Mouse (Mus musculus) forebrain, postnatal 0 days (tissue): ENCODE measurements around the gene Vpreb3. TPM values are rescaled to one million over a fixed set of nuclear protein-coding genes. Genes with fewer than 3 reads are reported as not detected.

Experiments
- ATAC-seq: fragments of 200-750 bp; cut with Nextera tagmentation; 2 replicates; pipeline ENCODE4 v1.8.0; 2017; ENCODE audit warnings: mild to moderate bottlenecking, moderate library complexity
- DNase-seq: peaks from one replicate; pipeline ENCODE4 v3.0.0-alpha.2; 2015
- H3K27ac ChIP-seq: fragments of 300-500 bp; sonication (generic); 2 replicates; pipeline ENCODE4 v1.5.1; 2014; ENCODE audit warnings: low read depth, mild to moderate bottlenecking, antibody characterized with exemption, low read length, moderate library complexity, mixed read lengths
- H3K27me3 ChIP-seq: fragments of 300-500 bp; sonication (generic); 2 replicates; pipeline ENCODE4 v1.6.1; 2014; ENCODE audit warnings: mild to moderate bottlenecking, low read length, mixed read lengths; ENCODE audit not compliant: insufficient read depth
- H3K36me3 ChIP-seq: fragments of 300-500 bp; sonication (generic); 2 replicates; pipeline ENCODE4 v1.6.1; 2014; ENCODE audit warnings: mild to moderate bottlenecking, moderate library complexity; ENCODE audit not compliant: insufficient read depth
- H3K4me1 ChIP-seq: fragments of 300-500 bp; sonication (generic); 2 replicates; pipeline ENCODE4 v1.6.1; 2014; ENCODE audit warnings: antibody characterized with exemption; ENCODE audit not compliant: insufficient read depth
- H3K4me2 ChIP-seq: fragments of 300-500 bp; sonication (generic); 2 replicates; pipeline ENCODE4 v1.6.1; 2014; ENCODE audit warnings: low read depth, mild to moderate bottlenecking, moderate library complexity
- H3K4me3 ChIP-seq: fragments of 300-500 bp; sonication (generic); 2 replicates; pipeline ENCODE4 v1.5.1; 2014; ENCODE audit warnings: low read depth, low read length, mixed read lengths
- H3K9ac ChIP-seq: fragments of 300-500 bp; sonication (generic); 2 replicates; pipeline ENCODE4 v1.6.1; 2014; ENCODE audit warnings: mild to moderate bottlenecking
- H3K9me3 ChIP-seq: fragments of 300-500 bp; sonication (generic); 2 replicates; pipeline ENCODE4 v1.6.1; 2016; ENCODE audit warnings: low read length
- CTCF ChIP-seq: sonication (generic); IDR thresholded peaks from 2 replicates; pipeline ENCODE4 v1.5.1; 2016; ENCODE audit warnings: antibody characterized with exemption, control low read depth, low read depth
- WGBS: fragments of 180-500 bp; shearing (Covaris S2); extraction: QIAGEN DNeasy Blood & Tissue Kit; methylation state at CpG from one replicate; pipeline ENCODE4 v1.1.7; 2014; 5-methylcytosine and 5-hydroxymethylcytosine counted together
- polyA plus RNA-seq: library from polyadenylated mRNA; unstranded; fragments of >200 nt; fragmentation: Nextera tagmentation; extraction: Ambion mirVana; gene quantifications from 2 replicates; pipeline ENCODE4 v1.2.1, GENCODE M21; 2015
- total RNA-seq: library from RNA; depleted of rRNA; stranded (reverse); fragments of >200 nt; gene quantifications from 2 replicates; pipeline ENCODE4 v1.2.3, GENCODE M21; 2014

The Vpreb3 gene
- total and polyA plus RNA-seq, 2 experiments from 2014 or later, result 1.4 TPM; not detected in 1

DNA sequence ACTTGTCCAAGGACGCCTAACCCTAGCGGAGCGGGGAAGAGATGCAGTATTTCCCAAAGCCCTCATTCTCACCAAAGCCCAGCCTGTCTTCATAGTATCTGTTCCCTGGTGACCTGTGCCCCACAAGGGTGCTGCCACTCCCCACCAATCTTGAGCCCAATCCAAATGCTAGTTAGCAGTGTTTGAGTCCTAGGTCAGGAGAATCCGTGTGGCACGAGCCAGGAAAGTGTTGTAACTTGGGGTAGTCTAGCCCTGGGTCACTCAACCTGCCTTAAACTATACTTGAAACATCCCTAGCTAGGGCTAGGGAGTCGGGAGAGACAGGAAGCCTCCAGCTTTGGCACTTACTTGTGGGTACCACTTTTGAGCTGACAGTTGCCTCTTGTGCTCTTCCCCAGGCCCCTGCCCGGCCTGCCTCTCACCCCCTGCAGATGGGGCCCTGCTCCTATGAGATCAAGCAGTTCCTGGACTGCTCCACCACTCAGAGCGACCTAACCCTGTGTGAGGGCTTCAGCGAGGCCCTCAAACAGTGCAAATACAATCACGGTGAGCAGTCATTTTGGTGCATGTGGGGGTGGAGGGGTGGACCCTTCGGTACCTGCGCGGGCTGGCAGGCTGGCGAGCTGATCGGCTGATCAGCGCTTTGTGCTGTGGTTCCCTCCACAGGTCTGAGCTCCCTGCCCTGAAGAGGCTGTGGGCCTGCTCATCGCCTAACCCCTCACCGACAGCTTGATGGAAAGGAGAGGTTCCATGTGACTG lies 5.8 kb upstream of the Vpreb3 start:
- Histone ChIP-seq H3K4me3 (no peak overlapping the region), H3K27ac (no peak overlapping the region), H3K9ac (no peak overlapping the region), H3K9me3 (no peaks in the 10 kb centered on the region), H3K4me2 (peak overlapping the region; percentile 19; the same call in 1 of the 2 replicates), H3K36me3 (no peaks in the 10 kb centered on the region), H3K27me3 (no peaks in the 10 kb centered on the region; the same call in 1 of the 2 replicates), H3K4me1 (peaks cover 9% of the 10 kb centered on the region; the same call in 1 of the 2 replicates)
- DNase-seq (no peak), ATAC-seq (no peak)
- 43% methylated on average over 18 of the region's 18 CpGs for WGBS
- no peak for TF ChIP-seq CTCF

DNA sequence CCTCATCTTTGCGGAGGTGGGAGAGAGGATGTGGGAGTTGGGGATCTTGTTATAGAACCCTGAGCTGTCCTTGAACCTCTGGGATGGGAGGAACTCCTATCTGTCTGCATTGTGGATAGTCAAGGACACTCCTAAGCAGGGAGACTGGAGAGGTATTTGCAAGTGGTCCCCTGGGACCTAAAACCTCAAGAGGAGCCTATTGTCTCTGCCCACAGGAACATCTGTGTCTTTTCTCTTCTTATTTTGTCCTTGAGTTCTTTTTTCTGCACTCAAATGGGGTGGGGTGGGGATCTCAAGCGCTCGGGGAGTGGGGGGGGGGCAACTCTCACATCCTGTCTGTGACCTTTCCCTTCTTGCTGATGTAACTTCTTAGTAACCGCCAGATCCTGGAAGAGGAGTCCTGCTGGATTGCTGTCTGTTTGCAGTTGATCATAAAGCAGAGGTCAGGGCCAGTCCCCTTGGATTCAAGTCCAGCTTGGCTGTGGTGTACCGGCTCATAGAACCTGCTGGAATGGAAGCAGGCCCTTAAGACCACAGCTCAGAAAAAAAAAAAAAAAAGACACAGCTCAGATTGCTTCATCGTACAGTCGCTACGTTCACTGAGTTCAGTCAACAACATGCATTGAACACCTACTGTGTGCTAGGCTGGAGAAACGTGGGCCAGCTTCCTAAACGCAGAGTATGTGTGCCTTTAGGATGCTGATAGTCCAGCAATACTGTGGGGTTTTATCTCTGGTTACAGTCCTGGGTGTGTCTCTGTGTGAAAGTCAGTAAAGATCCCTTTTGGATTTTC lies 4.8 kb upstream of the Vpreb3 start:
- Histone ChIP-seq H3K4me2 (no peak overlapping the region), H3K27me3 (no peaks in the 10 kb centered on the region; the same call in 1 of the 2 replicates), H3K4me3 (no peak overlapping the region), H3K36me3 (no peaks in the 10 kb centered on the region), H3K9me3 (no peaks in the 10 kb centered on the region), H3K9ac (no peak overlapping the region), H3K27ac (no peak overlapping the region), H3K4me1 (peaks cover 1% of the 10 kb centered on the region; the same call in 1 of the 2 replicates)
- no peak for TF ChIP-seq CTCF
- ATAC-seq (no peak), DNase-seq (no peak)
- 63% methylated on average over 10 of the region's 10 CpGs for WGBS

DNA sequence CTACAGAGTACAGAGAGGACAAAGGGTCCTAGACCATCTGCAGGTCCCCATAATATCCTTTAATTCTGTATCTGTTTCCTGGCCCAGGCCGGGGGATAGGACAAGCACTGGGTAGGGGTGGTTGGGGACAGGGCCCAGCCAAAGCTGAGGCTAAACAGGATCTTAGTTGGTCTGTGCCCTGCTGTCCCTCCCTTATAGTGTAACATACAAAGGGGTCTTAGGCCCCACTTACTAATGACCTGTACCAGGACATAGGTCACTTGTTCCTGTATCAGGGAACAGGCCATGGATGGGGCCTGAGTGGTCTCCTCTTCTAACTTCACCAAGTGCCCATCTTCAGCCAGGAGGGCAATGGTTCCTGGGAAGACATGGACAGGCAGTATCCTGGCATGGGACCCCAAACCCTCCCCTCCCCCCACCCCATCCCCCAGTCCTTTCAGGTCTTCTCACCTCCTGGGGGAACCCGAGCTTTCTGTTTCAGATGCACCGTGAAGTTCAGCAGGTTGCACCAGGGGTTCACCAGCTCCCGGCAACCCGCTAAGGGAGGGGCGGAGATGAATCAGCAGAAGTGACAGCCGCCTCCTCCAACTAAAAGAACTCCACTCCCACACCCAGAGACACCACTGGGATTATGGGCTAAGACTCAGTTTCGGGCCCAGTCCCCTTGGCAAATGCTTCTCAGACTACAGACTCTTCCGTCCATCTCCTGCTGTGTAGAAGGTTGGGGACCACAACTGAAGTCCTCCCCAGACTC lies 3.2 kb upstream of the Vpreb3 start:
- Histone ChIP-seq H3K27ac (no peak overlapping the region), H3K9ac (no peak overlapping the region), H3K4me3 (no peak overlapping the region), H3K4me1 (0 out of 2 replicates have a peak, but pooled peaks cover 4% of the 10 kb centered on the region), H3K36me3 (no peaks in the 10 kb centered on the region), H3K4me2 (no peak overlapping the region), H3K27me3 (no peaks in the 10 kb centered on the region; the same call in 1 of the 2 replicates), H3K9me3 (no peaks in the 10 kb centered on the region)
- TF ChIP-seq CTCF, result no peak
- 61% methylated on average over 9 of the region's 9 CpGs for WGBS
- ATAC-seq (no peak), DNase-seq (no peak)

DNA sequence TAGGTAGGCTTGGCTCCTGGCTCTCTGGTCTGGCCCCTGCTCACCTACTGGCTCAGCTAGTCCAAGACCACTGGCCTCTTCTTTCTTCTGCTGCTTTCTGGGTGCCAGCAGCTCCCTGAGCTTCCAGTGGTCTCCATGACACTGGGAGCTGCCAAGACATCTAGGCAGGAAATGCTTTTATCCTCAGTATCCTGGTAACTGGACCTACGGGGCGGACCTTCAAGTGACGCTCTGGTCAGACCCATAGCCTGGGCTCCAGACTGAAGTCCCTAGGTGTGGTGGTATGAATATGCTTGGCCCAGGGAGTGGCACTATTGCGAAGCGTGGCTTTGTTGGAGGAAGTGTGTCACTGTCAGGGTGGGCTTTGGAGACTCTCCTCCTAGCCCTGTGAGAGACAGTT lies 2.3 kb upstream of the Vpreb3 start, which contains the start of gene Gm867:
TSS of gene Gm867 (minus strand) at position 153 of the 400 bp plus-strand sequence.
- no peak for ATAC-seq
- Histone ChIP-seq H3K36me3 (no peaks in the 10 kb centered on the region), H3K27ac (no peak within 1 kb of the TSS), H3K9ac (no peak within 1 kb of the TSS), H3K27me3 (no peaks in the 10 kb centered on the region; the same call in 1 of the 2 replicates), H3K4me2 (no peak within 1 kb of the TSS), H3K9me3 (no peaks in the 10 kb centered on the region), H3K4me1 (0 out of 2 replicates have a peak, but pooled peaks cover 4% of the 10 kb centered on the region), H3K4me3 (no peak within 1 kb of the TSS)
- no peak for DNase-seq
- no peak for TF ChIP-seq CTCF
- WGBS, result 84% methylated on average over 5 of the region's 5 CpGs

DNA sequence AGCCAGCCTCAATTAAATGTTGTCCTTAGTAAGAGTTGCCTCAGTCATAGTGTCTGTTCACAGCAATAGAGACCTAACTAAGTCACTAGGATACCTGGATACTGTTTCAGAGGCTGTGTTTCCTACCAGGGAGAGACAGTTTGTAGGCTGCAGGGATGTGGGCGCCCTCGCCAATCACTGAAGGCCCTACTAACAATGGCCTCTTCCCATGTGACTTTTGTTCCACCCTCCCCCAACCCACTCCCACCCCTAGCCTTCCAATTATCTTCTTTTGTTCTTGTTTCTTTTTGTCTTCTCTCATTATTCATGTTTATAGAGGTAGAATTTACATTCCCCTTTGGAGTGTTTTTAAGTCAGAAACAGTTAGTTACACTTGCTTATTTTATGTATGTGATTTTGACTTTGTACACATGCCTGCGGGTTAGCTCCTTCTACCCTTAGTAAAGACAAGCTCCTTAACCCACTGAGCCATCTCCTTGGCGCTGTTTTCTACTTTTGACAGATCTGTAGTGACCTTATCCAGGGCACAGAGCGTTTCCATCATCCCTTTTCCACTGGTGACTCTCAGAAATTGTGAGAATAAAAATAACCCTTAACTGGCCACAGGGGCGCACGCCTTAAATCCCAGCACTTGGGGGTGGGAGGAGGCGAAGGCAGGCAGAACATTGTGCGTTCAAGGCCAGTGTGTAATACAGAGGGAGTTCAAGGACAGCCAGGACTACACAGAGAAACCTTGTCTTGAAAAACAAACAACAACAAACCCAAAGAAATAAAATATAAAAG lies 1.6 kb upstream of the Vpreb3 start:
- Histone ChIP-seq H3K4me3 (no peak overlapping the region), H3K27me3 (no peaks in the 10 kb centered on the region; the same call in 1 of the 2 replicates), H3K36me3 (no peaks in the 10 kb centered on the region), H3K4me2 (no peak overlapping the region), H3K9ac (no peak overlapping the region), H3K9me3 (no peaks in the 10 kb centered on the region), H3K27ac (no peak overlapping the region), H3K4me1 (0 out of 2 replicates have a peak, but pooled peaks cover 4% of the 10 kb centered on the region)
- peak; percentile 53 for ATAC-seq
- DNase-seq, result no peak
- no peak for TF ChIP-seq CTCF
- 59% methylated on average over 9 of the region's 9 CpGs for WGBS
